Mouse (Mus musculus) left cerebral cortex, adult 11 months (tissue): Measurements from ENCODE around the gene Gsta4.
"Not testable (repeated sequence)": the region's sequence is repeated elsewhere in the genome, so short reads cannot be mapped to it uniquely, and the experiment has no call there.

ENCODE experiments used
- DNase-seq: peaks from one replicate; pipeline ENCODE4 v3.0.0; 2022; ENCODE audit warnings: low spot score

The Gsta4 gene

DNA sequence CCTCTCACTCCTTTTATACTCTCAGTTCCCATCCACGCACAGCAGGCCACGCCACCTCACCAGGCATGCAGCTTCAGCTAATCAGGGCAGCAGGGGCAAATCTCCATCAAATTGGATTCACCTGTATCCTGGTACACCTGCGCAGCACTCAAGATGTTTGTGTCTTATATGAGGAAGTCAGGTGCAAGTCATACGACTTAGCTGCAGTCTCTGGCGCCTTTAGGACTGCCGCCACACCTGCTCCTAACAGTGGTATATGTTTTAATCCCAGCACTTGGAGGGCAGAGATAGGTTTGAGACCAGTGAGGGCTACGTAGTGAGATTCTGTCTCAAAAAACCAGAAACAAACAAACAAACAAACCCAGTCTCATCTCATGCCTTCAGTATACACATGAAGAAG lies at the start of gene Gsta4:
Gene Gsta4, plus strand, starts transcription at position 301 of the 400 bp plus-strand sequence.
- not testable (repeated sequence) for DNase-seq

GRCm38 (mm10) chr9:78135658-78136057 lies 46.9 kb upstream of the Gsta4 start:
- no peak for DNase-seq

DNA sequence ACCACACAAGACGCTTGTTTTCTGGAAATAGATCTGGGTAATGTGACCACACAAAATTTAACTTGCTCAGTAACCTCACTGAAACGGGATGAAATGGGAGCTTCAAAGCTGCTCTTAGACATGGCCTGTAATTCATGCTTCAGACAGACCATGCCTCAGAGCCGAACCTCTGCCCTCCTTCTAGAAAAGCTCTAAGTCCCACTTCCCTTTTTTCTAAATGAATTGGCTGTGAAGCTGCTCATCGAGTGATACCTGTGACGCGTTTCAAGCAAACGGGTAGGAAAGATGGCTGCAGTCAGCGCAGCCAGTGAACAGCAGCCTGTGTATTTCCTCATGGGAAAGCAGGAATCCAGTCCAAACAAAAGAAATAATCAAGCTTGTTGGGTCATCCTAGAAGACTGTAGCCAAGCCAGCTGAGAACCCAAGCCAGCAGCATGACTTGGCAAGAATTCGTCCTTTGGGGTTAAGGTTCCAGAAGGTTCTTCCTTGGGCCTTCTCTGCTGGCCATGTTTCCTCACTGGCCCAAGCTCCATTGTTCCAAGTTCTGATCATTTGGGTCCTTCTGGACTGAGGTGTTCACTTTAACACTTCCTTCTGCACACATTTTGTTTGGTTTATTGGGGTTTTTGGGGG lies 44.4 kb upstream of the Gsta4 start:
- DNase-seq: no peak

DNA sequence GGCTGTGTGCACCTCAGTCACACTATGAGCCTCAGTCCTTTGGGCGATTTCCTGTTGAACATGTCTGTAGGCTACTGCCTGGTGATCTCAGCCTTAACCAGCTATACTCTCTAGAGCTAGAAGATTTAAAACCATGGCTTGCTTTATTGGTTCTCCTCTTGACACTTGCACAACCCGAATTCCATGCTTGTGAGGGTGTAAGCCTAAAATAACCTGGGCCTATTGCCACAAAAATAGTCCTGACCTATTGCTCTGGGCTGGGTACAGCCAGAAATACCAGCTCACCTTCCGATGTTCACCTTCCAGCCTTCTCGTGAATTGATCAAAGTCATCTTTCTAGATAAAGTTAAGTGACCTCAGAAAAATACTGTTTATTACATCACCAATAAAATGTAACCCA lies 43.1 kb upstream of the Gsta4 start:
- DNase-seq: no peak

GRCm38 (mm10) chr9:78146099-78146498 lies 36.5 kb upstream of the Gsta4 start:
- DNase-seq: peak; percentile 72

GRCm38 (mm10) chr9:78146627-78147026 lies 35.9 kb upstream of the Gsta4 start:
- no peak for DNase-seq

GRCm38 (mm10) chr9:78148149-78148548 lies 34.4 kb upstream of the Gsta4 start:
- no peak for DNase-seq

DNA sequence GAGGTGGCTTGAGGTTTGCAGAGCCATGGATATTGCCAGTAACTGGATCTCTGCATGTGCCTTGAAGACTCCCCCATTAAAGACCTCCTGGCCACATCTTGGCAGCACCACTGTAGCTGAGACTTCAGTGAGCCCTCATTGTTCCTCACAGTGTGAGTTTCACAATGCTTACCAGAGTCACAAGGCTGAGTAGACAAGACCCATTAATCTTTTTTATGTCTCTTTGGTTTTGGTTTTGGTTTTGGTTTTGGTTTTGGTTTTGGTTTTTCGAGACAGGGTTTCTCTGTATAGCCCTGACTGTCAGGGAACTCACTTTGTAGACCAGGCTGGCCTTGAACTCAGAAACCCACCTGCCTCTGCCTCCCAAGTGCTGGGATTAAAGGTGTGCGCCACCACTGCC lies 32.8 kb upstream of the Gsta4 start:
- not testable (repeated sequence) for DNase-seq

- no peak for DNase-seq
Measured at GRCm38 (mm10) chr9:78154211-78154977, 28.2 kb upstream of the Gsta4 start.

GRCm38 (mm10) chr9:78157221-78157620 lies 25.4 kb upstream of the Gsta4 start:
- no peak for DNase-seq

GRCm38 (mm10) chr9:78163291-78163690 lies 19.3 kb upstream of the Gsta4 start:
- no peak for DNase-seq

DNA sequence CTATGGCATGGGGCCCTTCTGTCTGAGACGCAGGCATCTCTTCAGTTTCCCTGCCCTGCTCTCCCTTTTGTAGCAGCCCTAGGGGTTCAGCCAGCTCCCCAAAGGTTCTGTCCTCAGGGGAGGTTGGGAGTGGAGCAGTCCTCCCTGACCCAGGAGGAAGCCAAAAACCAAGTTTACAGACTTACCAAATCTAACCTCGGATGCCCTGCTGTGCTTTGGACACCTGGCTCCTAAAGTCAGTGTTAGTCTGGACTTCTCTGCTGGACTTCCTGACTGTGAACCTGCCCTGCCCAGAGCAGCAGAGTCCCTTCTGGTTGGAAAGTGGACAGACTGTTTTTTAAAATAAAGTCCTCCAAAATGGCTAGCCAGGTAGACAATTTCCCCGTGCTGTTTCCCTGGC lies 17.8 kb upstream of the Gsta4 start:
- DNase-seq: no peak

DNA sequence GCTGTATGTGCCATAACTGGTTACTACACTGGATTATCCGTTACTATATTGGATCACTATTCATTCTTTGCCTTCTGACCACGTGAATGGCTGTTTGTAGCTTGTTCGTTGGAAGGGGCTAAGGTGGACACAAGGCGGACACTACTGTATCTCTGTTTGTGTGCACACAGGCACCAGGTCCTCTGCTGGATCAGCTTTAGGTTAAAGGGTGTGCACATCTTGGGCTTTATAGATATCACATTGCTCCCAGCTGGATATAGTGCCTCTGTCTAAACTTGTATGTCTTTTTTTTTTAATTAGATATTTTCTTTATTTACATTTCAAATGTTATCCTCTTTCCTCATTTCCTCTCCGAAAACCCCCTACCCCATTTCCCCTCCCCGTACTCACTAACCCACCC lies 17.1 kb upstream of the Gsta4 start:
- no peak for DNase-seq

DNA sequence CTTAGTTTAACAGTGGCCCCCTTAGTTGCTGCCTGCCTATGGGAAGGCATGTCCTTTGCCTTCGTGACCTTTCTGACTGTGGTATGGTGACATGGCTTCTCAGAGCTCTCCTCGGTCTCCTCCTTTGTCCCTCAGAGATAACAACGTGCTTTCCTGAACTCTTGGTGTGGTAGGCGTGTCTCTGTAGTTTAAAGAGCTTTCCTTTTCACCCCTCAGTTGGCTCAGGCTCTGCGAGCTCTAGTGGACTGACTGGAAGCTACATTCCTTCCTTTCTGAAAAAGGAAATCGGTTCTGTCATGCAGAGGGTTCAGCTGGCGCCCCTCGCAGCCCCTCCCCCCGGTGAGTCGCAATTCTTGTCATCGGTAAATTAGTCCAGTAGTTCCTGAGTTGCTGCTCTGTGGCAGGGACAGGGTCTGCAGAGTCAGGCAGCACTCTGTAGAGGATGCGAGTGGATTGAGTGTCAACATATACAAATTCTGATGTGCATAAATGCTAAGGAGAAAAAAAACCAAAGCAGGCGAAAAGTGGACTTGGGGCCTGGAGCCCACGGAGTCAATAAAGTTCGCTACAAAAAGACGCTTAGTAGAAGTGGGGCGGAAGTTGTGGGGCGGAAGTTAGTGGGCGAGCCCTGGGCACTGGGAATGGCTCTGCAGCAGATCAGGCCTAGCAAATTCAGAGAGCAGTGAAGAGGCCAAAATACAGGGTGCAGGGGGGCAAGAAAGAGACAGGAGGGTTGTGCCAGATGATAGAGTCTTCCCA lies 15.7 kb upstream of the Gsta4 start:
- DNase-seq: no peak

GRCm38 (mm10) chr9:78167453-78167969 lies 15.1 kb upstream of the Gsta4 start:
- no peak for DNase-seq

- DNase-seq: no peak
Measured at GRCm38 (mm10) chr9:78168864-78169263, 13.7 kb upstream of the Gsta4 start.

GRCm38 (mm10) chr9:78174016-78174415 lies 8.6 kb upstream of the Gsta4 start:
- no peak for DNase-seq

DNA sequence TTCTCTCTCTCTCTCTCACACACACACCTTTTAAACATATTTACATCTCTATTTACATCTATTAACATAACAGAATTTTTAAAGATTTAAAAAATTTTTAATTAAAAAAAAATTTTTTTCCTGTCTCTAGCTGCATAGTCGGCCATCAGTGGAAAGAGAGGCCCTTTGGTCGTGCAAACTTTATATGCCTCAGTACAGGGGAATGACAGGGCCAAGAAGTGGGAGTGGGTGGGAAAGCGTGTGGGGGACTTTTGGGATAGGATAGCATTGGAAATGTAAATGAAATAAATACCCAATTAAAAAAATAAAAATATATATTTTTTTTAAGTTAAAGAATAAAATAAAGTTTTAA lies 7.7 kb upstream of the Gsta4 start:
- DNase-seq: not testable (repeated sequence)

DNA sequence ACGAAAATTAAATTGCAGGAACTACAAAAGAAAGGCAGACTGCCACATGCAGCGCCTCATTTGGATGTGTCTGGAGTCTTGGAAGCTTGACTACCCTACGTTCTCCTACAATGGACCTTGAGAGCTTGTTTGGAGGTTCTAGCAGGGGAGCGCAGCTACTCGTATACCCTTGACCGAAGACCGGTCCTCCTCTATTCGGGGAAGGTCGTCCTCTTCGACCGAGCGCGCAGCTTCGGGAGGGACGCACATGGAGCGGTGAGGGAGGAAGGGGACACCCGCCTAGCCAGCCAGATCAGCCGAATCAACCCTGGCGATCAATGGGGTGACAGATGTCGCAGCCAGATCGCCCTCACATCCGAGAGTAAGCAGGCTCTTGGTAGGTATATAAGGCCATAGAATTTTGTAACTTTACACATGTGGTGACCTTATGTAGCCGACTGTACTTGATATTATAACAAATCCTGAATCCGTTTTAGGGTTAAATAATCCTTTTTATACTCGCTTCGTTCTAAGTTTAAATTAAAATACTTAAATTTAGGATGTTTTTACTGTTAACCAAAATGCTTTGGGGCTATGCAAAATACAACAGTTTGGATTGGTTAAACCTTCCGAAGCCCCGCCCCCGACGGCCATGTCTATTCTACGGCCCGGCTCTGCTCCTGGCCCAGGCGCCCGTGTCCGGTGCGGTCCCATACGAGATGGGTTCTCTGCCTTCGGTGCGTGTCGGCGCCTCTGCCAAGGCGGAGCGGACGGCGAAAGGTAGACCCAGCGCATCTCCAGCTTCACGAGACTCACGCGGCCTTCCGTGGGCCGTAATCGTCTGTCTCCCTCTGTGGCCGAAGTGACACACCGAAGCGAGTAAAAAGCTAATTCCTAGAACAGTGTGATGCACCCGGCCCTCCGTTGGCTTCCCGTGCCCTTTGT lies 7.0 kb upstream of the Gsta4 start:
- peak; percentile 93 for DNase-seq

- DNase-seq: peak; percentile 27
Measured at GRCm38 (mm10) chr9:78176201-78176727, 6.3 kb upstream of the Gsta4 start.

GRCm38 (mm10) chr9:78176831-78177230 lies 5.7 kb upstream of the Gsta4 start:
- no peak for DNase-seq
